Mouse (Mus musculus): ENCODE data around the gene Srsx. TPM values are rescaled to one million over a fixed set of nuclear protein-coding genes. Genes with fewer than 3 reads are reported as not detected.
"Not testable (repeated sequence)": the region's sequence is repeated elsewhere in the genome, so short reads cannot be mapped to it uniquely, and the experiment has no call there.

The Srsx gene
- total RNA-seq (2012; rRNA removed), result not detected in 2 replicates

- DNase-seq (ENCODE audit: low read depth, low spot score); H3K4me3 ChIP-seq (ENCODE audit: insufficient read depth in 1 of 2, low read depth in 1 of 2, low read length in 2 of 2, poor library complexity in 1 of 2, severe bottlenecking in 1 of 2); in situ Hi-C loops (cut with MboI; ENCODE audit: low sequenced_read_pairs in 2 of 2, unreplicated experiment in 2 of 2); H3K4me1 ChIP-seq (ENCODE audit: control insufficient read depth in 2 of 2, insufficient read depth in 2 of 2, low read length in 2 of 2, poor library complexity in 1 of 2); H3K27ac ChIP-seq (ENCODE audit: insufficient read depth, low read depth, low read length, poor library complexity, severe bottlenecking); H3K9ac ChIP-seq (ENCODE audit: insufficient read depth, low read depth, low read length, poor library complexity, severe bottlenecking); H3K36me3 ChIP-seq (ENCODE audit: control insufficient read depth, insufficient read depth, low read length, poor library complexity, severe bottlenecking); H3K9me3 ChIP-seq (ENCODE audit: control insufficient read depth, insufficient read depth, low read depth, low read length): not testable (repeated sequence)
These were observed at the start of gene Srsx for GRCm38 (mm10) chrX:123222381-123222780. Srsx (minus strand) TSS chrX:123222481.

GRCm38 (mm10) chrX:123246807-123247206, 24.5 kb upstream of the Srsx start, which contains the start of gene Gm17577:
Gm17577 (minus strand) TSS chrX:123246907.
- H3K36me3 ChIP-seq (ENCODE audit: control insufficient read depth, insufficient read depth, low read length, poor library complexity, severe bottlenecking); H3K9ac ChIP-seq (ENCODE audit: insufficient read depth, low read depth, low read length, poor library complexity, severe bottlenecking); H3K9me3 ChIP-seq (ENCODE audit: control insufficient read depth, insufficient read depth, low read depth, low read length); H3K4me1 ChIP-seq (ENCODE audit: control insufficient read depth in 2 of 2, insufficient read depth in 2 of 2, low read length in 2 of 2, poor library complexity in 1 of 2); DNase-seq (ENCODE audit: low read depth, low spot score); in situ Hi-C loops (cut with MboI; ENCODE audit: low sequenced_read_pairs in 2 of 2, unreplicated experiment in 2 of 2); H3K27ac ChIP-seq (ENCODE audit: insufficient read depth, low read depth, low read length, poor library complexity, severe bottlenecking); H3K4me3 ChIP-seq (ENCODE audit: insufficient read depth in 1 of 2, low read depth in 1 of 2, low read length in 2 of 2, poor library complexity in 1 of 2, severe bottlenecking in 1 of 2): not testable (repeated sequence)

Other genes starting within 250 kb of the Srsx start
- not detected in 2 replicates for gene Gm17521, start 192.8 kb downstream of the Srsx start, total RNA-seq (2012; rRNA removed)
- 0.36 TPM in 1 of 2 replicates, not detected in the other for gene Cldn34c1, start 119.0 kb downstream of the Srsx start, total RNA-seq (2012; rRNA removed)
- not detected in 2 replicates for gene Gm17577, start 24.4 kb upstream of the Srsx start, total RNA-seq (2012; rRNA removed)

Measured in ES-E14 (cell line).